Mouse (Mus musculus): ENCODE results near the gene Raver2.

Raver2 gene

DNA sequence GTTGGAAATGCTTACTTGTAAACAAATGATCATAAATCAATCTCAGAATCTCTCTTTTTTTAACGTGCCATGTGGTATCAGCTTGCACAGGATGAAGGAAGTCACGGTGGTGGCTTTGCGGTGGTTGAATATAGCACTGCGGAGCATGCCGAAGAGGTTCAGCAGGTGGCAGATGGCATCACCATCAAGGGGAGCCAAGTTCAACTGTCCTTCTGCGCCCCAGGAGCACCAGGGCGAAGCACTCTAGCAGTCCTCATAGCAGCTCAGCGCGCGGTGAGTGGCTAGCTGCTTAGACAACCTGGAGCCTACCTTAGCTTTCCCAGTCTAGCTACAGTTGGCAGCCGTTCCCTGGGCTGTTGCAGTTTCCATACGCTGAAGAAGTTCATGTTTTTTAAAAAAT is 38.3 kb downstream of the Raver2 start:
- no peak for DNase-seq (ENCODE audit: low read depth, low spot score)

DNA sequence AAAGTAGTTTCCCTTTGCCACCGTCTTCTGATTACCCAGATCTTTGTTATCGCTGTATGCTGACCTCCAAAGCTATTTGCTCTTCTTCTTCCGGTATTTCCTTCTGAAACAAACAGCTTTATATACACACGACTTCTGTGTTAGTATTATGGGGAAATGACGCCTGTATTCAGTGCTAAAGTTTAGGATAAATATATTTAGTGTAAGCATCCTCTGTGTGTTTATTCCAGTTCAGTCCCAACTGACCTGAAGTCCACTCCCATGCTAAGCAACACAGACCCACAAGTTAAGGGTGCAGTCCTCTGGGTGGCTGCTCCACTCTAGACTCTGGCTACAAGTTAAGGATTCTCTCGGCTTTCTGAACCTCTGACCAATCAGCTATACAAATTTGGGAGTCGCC is 52.2 kb downstream of the Raver2 start:
- no peak for DNase-seq (ENCODE audit: low read depth, low spot score)

DNA sequence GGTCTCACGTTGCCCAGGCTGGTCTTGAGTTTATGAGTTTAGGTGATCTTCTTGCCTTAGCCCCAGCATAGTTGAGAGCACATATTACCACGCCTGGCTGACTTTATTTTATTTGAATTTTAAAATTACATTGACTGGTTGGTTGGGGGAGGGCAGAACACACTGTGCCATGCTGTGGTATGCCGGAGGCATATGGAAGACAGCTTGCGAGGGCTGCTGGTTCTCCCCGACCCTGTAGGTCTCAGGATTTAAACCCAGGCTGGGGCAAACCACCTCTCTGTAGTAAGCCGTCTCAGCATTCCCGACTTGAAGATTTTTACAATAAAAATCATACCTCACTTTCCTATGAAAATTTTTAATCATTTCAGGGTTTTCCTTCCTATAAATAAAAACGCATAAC is 66.2 kb downstream of the Raver2 start:
- DNase-seq (ENCODE audit: low read depth, low spot score) = no peak

DNA sequence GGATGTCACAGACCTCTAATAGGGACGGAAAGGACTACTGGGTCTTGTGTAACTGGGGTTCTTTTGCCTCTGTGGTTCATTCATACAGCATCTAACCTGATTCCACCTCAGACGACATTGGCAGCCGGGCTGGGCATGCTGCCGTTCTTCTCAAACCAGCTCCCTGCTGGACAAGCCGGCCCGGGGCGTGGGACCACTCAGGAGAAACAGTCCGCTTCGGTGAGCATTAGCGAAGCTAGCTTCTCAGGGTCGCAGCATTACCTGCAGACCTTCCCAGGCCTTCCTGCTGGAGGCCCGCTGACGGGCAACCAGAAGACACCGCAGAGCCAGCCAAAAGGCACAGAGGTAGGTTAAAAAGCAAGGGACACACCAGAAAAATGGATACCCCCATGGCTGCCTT is 67.1 kb downstream of the Raver2 start:
- no peak for DNase-seq (ENCODE audit: low read depth, low spot score)

DNA sequence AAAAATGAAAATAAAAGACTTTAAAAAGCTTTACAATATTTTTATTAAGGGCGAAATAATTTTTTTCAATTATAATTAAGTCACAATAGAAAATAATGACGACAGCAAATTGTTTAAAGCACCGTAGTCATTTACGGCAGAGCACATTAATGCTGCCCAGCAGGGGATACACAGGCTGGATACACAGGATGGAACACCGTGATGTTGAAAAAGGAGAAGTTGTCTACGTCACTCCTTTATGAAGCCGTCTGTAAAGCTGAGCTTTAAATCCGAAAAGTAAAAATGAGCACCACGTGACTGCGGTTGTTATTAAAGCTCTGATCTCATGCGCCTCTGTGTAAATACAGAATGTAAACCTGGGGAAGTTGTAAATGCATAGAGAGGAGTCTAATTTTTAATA is 69.2 kb downstream of the Raver2 start:
- no peak for DNase-seq (ENCODE audit: low read depth, low spot score)

DNA sequence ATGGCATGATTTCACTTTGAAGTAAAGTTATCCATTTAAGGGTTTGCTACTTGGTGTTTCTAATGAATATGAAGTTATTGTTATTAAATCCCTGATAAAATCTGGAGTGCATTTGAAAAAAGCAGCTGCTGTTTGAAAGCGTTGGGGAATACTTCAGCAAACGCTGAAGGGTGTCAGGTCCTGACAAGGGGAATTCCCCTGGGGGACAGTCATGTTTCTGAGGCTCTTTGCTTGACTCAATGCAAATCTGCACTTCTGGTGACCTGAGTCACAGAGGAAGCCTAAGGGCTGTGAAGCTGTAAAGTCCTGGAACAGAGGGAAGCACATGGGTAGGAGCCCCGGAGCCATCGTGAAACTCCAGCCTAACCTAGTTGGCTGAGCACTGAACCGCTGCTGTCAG is 73.0 kb downstream of the Raver2 start:
- DNase-seq (ENCODE audit: low read depth, low spot score) = no peak

DNA sequence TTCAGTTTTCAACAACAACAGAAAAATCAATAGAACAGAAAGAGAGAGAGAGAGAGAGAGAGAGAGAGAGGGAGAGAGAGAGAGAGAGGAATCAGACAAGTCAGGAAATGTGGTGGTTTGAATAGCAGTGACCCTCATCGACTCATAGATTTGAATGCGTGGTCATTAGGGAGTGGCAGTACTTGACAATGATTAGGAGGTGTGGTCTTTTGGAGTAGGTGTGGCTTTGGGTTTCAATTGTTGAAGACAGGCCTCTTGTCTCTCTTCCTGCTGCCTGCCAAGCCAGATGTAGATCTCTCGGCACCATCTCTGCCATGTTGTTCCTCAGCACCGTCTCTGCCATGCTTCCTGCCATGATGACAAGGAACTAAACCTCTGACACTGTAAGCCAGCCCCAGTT is 75.1 kb downstream of the Raver2 start:
- no peak for DNase-seq (ENCODE audit: low read depth, low spot score)

DNA sequence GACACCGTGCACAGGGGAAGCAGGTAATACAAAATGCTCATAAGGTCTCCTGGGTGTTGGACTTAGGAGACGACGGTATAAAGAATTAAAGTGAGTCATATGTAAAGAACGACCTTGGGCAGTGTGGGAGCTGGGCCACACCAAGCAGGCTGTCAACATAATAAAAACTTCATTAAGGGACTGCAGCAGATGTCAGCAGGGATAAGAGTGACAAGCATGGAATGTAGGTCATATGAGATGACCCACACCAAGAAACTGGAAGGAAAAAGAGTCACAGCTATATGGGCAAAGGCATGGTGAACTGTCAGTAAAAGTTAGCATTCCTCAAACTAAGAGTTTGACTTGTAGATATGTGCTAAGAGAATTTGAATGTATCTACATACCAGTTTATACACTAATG is 75.6 kb downstream of the Raver2 start:
- DNase-seq (ENCODE audit: low read depth, low spot score) = no peak

DNA sequence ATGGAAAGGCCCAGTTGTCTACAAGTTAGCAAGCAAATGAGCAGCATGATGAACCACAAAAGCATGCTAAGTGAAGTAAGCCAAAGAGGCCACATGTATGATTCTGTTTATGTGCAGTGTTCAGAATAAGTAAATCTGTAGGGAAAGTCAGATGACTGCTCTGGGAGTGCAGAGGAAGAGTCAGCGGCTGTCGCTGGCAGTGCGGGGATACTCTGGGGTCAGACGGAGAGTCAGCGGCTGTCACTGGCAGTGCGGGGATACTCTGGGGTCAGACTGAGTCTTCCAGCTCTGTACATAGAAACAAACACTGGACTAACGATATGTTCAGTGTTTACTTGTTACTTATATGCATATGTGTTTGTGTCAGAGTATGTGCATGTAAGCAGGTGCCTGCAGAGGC is 76.0 kb downstream of the Raver2 start:
- no peak for DNase-seq (ENCODE audit: low read depth, low spot score)

DNA sequence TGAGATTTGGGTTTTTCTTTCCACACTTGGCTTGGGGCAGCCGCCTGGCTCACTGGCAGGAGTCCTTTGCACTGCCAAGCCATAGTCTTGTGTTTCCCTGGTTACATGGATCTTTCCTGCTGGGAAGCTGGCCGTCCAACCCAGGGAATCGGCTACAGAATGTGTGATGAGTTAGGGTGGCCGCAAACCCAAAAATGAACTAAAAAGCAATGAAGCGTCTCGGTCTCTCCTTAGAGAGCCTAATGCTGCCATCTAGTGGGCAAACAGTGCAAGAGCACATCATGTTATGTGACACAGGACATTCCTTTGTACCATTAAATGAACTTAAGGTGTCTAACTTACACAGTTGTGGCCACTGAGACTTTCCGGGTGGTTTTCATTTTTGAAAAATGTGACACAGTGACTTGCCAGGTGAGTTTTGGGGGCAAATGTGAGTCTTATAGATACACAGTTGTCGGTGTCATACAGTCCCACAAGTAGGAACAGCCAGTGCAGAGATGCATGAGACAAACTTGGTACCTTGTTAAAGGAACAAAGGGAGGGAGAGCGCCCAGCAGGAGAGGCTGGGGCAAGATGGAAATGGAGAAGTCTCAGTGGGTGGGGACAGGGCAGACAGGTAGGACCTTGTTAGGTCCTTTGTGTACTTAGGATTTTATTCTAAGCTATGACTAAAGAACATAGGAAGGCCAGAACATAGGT is 77.4 kb downstream of the Raver2 start:
- DNase-seq (ENCODE audit: low read depth, low spot score) = peak; percentile 56

DNA sequence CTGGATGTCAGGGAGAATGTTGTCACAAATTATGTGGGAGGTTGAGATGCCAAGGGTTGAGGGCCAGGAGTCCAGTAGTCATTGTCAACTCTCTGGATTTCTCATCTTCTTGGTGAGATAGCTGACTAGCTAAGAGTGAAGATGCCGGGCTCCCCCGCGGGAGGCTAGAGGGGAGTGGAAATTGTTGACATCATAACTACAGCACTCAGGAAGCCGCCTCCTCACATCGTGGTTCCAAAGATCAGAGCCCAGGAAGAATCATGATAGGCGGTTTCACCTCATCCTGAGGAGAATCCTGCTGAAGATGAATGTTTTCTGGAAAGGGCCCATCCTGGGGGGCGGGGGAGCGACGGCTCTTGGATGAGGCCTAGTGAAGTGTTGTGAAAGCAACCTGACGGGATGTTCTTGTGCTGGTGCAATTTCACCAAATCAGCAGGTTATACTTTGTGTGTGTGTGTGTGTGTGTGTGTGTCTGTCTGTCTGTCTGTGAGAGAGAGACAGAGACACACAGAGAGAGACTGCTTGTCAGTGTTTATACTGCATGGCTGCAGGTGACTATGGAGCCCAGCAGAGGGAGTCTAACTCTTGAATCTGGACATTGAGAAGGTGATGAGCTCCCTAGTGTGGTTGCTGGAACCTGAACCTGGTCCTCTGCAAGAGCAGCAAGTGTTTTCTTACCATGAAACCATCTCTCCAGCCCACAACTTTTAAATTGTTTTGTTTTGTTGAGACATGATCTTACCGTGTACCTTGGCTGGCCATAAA is 78.3 kb downstream of the Raver2 start:
- no peak for DNase-seq (ENCODE audit: low read depth, low spot score)

DNA sequence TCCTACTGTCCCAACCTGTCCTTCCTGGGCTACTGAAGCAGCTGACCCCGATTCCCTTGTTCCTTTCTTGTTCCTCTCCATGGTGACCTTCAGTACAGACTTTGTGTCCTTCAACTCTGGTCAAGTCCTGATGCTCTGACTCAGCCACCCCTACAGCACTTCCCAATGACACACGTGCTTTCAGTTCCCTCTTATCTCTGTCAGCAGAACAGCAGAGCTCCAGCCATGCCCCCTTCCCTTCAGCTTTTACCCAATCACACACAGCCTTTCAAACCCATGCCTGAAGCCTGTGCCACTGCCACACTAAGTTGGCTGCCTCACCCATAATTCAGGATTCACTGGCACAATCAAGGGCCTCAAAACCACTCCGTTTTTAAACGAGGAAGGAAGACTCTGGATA is 86.8 kb downstream of the Raver2 start:
- no peak for DNase-seq (ENCODE audit: low read depth, low spot score)

DNA sequence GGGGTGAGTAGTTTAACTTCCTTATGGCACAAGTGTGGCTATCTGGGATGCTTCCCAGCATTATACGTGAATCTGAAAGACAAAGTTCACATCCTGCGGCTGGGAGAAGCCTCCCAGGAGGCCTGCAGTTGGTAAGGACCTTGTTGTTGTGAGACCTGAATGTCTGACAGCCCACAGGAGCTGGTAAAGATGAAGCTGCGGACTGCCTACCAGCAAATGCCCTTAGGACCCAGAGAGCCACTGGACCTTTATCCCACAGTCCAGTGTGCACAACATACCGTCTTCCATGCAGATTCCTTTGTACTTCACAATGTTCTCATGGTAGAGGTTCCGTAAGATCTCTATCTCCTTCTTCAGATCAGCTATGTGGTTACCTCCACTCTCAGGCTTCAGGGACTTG is 88.7 kb downstream of the Raver2 start:
- no peak for DNase-seq (ENCODE audit: low read depth, low spot score)

DNA sequence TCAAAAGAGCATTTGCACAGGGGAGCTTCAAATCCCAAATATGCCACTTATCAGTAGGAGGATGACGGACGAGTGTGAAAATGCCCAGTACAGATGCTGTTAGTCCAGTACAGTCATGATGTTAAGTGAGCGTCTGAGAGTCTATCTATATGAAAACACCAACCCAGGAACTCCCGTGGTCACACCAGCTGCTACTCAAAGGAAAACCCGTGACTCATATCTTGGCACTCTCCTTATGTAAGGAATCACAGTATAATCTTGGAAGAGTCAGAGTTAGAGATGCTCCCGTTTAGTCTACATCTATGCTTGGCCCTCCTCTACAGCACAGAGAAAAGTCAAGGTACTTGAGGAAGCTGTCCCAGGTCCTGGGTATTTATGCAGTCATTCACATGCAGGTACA is 89.5 kb downstream of the Raver2 start:
- DNase-seq (ENCODE audit: low read depth, low spot score) = no peak

DNA sequence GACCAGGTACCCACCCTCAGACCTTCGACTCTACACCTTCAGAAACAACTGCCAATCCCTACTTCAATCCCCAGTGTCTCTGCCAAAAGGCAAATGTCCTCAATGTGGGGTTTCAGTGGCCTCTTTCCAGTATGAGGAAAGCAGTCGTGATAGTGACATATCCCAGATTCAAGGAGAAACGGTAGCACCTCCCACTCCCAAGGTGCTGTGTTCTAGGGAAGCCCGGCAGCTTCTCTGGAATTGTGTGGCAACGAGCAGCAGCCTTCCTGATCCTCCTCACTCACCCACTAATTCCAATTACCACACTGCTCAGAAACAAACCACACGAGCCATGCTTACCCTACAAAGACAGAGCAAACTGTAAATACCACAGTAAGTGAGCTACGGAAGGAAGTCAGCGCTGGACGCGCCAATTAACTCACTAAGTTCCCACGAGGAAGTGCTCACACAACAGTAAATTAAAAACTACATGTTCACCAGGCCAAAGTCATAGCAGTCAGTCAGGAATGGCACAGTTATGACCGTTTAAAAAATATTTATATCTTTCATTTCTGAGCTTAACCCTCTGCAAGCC is 90.5 kb downstream of the Raver2 start:
- DNase-seq (ENCODE audit: low read depth, low spot score) = no peak

DNA sequence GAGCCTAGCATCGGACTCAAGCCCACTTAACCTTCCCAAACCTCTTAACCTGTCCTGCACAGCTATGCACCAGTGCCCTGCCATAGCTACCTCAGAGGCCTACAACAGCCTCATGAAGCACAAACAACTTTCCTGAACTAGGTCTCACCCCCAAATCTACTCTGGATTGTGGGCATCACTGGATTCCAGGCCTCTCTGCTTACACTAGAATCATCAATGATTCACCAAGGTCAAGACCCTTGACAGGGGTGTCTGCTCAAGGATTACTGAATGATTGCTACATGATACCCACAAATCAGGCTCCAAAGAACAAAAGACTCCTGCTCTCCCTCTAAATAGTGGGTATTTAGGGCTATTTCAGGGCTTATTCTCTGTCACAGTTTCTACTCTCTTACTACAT is 92.0 kb downstream of the Raver2 start:
- no peak for DNase-seq (ENCODE audit: low read depth, low spot score)

DNA sequence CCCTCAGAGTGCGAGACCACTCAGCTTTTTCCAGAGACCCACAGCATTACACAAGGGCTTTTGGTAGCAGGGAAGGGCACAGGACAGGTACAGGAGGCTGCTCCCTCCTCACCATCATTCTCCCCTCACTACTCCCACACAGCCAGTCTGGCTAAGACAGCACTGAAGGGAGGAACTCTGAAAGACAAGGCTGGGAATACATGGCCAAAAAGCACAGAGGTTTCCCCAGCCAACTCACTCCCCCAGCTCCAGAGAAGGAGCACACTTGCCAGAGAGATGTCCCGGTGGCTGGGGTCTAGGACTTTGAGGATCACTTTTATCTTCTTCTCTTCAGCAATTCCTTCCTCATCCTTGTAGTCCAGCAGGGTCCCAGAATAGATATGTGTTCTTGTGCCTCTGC is 95.4 kb downstream of the Raver2 start:
- no peak for DNase-seq (ENCODE audit: low read depth, low spot score)

DNA sequence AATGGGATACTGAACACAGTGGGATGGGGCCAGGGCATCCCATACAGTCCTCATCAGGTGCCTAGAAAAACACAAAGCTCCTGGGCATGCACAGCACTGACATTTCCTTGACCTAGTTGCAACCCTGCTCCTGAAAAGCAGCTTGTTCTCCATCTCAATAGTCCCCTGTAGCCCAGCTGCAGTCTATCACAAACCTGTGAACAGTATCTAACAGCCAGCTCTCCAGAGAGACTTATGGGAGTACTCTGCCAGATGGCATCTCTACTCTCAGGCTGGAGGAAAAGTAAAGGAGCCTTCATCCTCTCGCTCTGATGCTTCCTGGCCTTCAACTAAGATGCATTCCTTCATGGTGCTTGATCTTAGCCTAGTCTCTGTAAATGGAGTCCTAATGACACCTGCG is 95.9 kb downstream of the Raver2 start:
- DNase-seq (ENCODE audit: low read depth, low spot score) = no peak

DNA sequence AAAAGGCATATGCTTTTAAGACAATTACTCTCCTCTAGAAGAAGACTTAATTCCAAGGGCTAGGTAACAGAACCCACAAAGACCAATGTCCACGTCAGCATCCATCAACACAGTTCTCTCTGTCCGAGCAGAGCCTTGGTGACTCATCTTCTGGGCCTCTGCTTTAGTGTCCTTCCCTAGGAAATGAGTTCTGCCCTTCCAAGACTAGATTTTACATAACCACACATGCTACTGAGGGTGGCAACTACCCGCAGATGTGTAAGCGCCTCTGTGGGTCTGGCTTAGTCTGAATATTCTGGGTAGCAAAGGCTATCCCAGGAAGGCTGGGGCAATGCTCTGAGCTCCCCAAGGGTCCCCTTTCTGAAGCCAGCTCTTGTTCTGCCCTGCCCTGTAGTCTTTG is 97.0 kb downstream of the Raver2 start:
- no peak for DNase-seq (ENCODE audit: low read depth, low spot score)

DNA sequence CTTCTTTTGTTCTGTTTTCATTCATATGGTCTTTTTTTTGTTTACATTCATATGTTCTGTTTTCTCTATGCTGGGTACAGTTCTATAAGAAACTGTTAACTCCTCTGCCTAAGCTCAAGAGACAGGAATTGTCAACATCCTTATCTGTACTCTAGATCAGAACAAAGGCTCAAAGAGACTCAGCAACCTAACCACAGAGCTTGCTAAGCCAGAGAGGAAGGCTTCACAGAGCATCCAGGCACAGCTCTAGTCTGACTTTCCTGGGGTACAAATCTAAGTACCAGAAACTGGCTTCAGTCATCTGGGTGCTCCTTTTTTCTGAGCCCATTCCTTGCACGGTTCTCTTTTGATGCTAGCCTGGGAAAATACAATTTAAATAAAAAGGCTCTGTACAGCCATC is 99.0 kb downstream of the Raver2 start:
- DNase-seq (ENCODE audit: low read depth, low spot score) = no peak

DNA sequence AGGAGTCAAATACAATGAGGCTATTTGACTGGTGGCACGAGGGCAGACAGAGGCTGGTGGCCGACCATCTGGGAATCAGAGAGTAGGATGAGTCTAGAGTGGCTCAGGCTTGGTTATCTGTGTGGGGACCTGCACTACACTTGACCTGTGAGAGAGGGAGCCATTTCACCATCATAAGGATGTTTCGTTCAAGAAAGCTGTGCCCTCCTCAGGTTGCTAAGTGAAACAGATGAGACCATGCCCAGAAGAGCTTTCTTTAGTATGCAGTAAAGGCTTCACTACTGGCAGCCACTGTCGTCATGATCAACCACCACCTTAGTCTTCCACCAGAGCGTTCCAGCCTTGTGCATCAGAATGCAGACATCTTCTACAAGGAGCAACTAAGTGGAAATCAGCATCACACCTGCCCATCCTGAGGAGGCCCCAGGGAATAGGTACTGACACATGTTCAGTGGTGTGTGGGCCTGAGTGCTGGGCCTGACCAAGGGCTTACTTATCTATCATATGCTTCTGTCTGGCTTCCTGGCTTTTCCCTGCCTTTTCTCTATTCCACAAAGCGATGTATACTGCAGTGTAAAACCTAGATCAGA is 99.5 kb downstream of the Raver2 start:
- DNase-seq (ENCODE audit: low read depth, low spot score) = peak; percentile 11

DNA sequence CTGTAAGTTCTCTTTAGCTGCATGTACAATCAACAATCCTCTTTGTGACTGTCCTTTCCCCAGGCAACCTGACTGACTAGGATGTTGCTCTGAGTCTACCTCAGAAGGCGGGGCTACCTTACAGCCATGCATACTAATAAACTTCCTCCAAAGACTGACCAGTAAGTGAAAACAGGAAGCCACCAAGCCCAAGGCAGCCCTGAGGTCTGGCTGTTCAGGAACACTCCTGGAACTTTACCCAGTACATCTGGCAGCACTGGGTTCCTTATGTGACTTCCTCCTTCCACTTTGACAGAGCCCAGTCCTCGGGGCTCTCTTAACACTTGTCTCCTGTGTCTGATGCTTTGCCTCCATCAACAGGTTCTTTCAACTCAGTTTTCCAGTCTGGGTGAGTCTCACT is 104.0 kb downstream of the Raver2 start:
- no peak for DNase-seq (ENCODE audit: low read depth, low spot score)

Measured in retina, postnatal 7 days (tissue).